Mouse (Mus musculus) NIH3T3 (cell line): ENCODE results near the gene Mybpc3.

Experiments used
- DNase-seq: peaks from one replicate; pipeline ENCODE4 v3.0.0-alpha.2; 2012; ENCODE audit warnings: low read depth

The Mybpc3 gene

GRCm38 (mm10) chr2:91167629-91168028 lies 49.7 kb downstream of the Mybpc3 start:
- DNase-seq, result no peak

GRCm38 (mm10) chr2:91169587-91170322 lies 51.8 kb downstream of the Mybpc3 start:
- no peak for DNase-seq

- DNase-seq, result no peak
Measured at GRCm38 (mm10) chr2:91175490-91175889, 57.5 kb downstream of the Mybpc3 start.

GRCm38 (mm10) chr2:91176234-91176633 lies 58.3 kb downstream of the Mybpc3 start:
- DNase-seq, result no peak

- no peak for DNase-seq
Measured at GRCm38 (mm10) chr2:91179825-91180224, 61.9 kb downstream of the Mybpc3 start.

GRCm38 (mm10) chr2:91180706-91181105 lies 62.8 kb downstream of the Mybpc3 start:
- no peak for DNase-seq

GRCm38 (mm10) chr2:91182016-91182404 lies 64.1 kb downstream of the Mybpc3 start:
- no peak for DNase-seq

GRCm38 (mm10) chr2:91182405-91183147 lies 64.6 kb downstream of the Mybpc3 start:
- peak; percentile 73 for DNase-seq

GRCm38 (mm10) chr2:91183148-91183513 lies 65.2 kb downstream of the Mybpc3 start:
- DNase-seq, result peak; percentile 95

GRCm38 (mm10) chr2:91183711-91184405 lies 65.9 kb downstream of the Mybpc3 start, which contains the start of gene Madd:
Madd (minus strand) TSS chr2:91183837.
- peak; percentile 23 for DNase-seq
